9 mouse cellular contexts compared by ENCODE assay signal in genomic region chr4:36951150-36951954, GRCm38 (mm10). TPM values are rescaled to one million over a fixed set of nuclear protein-coding genes. Genes with fewer than 3 reads are reported as not detected.
DNase-seq lines count a peak whose midpoint lies in the region; ATAC-seq and TF ChIP-seq lines count a peak whose summit lies in the region.
"Had no signal": no experiment of that assay in that cellular context is flagged by ENCODE, and none has a peak within 500 bp of the region (broad histone marks: within the 10 kb centered on the region; RNA-seq: fewer than 3 reads in every experiment).

Lingo2 (minus strand) TSS chr4:36951747.

- H3K27me3 ChIP-seq in midbrain, postnatal 0 days (ENCODE audit: insufficient read depth, low read length) = 0 out of 2 replicates have a peak, but pooled peaks cover 6% of the 10 kb centered on the region

- peak within 1 kb of the TSS; percentile 71 for H3K9ac ChIP-seq in midbrain, postnatal 0 days (replicated peaks; ENCODE audit: low read length, poor library complexity, severe bottlenecking)

- peaks cover 3% of the 10 kb centered on the region; the same call in 1 of the 2 replicates for H3K4me1 ChIP-seq in midbrain, postnatal 0 days (ENCODE audit: insufficient read depth, low read length)

- H3K4me3 ChIP-seq in gastrocnemius, adult 2 months = peak within 1 kb of the TSS; percentile 28
- H3K4me3 ChIP-seq in midbrain, postnatal 0 days (ENCODE audit: low read depth, low read length) = peak within 1 kb of the TSS; percentile 72

- intact Hi-C loops in gastrocnemius, adult 2 months (cut with DNase I) = no loop called here

- ATAC-seq in frontal cortex, adult (ENCODE audit: low TSS enrichment) = peak; percentile 48
- peak; percentile 64 for ATAC-seq in midbrain, postnatal 0 days (ENCODE audit: low FRiP score)

- TF ChIP-seq CTCF in gastrocnemius, adult 2 months (IDR thresholded peaks at IDR 0.05) = no peak
- TF ChIP-seq CTCF in midbrain, postnatal 0 days (IDR thresholded peaks at IDR 0.05) = no peak

- no peak within 1 kb of the TSS for H3K27ac ChIP-seq in gastrocnemius, adult 2 months
- peak within 1 kb of the TSS; percentile 51 for H3K27ac ChIP-seq in midbrain, postnatal 0 days (ENCODE audit: low read depth, low read length)
- H3K27ac ChIP-seq: macrophage had no signal

- WGBS in midbrain, postnatal 0 days = under 1% methylated on average over 50 of the region's 61 CpGs

- no peaks in the 10 kb centered on the region for H3K9me3 ChIP-seq in midbrain, postnatal 0 days (ENCODE audit: low read length)

- H3K36me3 ChIP-seq in midbrain, postnatal 0 days (ENCODE audit: insufficient read depth, low read length) = no peaks in the 10 kb centered on the region

- peak within 1 kb of the TSS; percentile 87 for H3K4me2 ChIP-seq in midbrain, postnatal 0 days (ENCODE audit: low read depth, low read length, poor library complexity, severe bottlenecking)

- DNase-seq in gastrocnemius, adult 2 months = peak; percentile 19
- DNase-seq in gastrocnemius, postnatal 25 days = no peak
- peak; percentile 34 for DNase-seq in Muller cell, postnatal 12 days (ENCODE audit: inconsistent ontology term)
- peak; percentile 48 to 64 for DNase-seq in layer of hippocampus, postnatal 36 days
- peak; percentile 58 for DNase-seq in midbrain, postnatal 0 days (ENCODE audit: low spot score)
- DNase-seq in adipocyte (ENCODE audit: low spot score) = no peak
- DNase-seq in kidney, postnatal 25 days = no peak

RNA-seq across cellular contexts. Expression of gene Lingo2, which starts in this region (rescaled TPM):
- not detected for total RNA-seq in gastrocnemius, adult 2 months (2021)
- total RNA-seq in gastrocnemius, postnatal 25 days (2021) = not detected
- 10 to 100 TPM; 44.6 to 49.2 TPM for total RNA-seq in layer of hippocampus, postnatal 36 days (2021)
- 51.6 and 59.8 TPM in 2 replicates for total RNA-seq in midbrain, postnatal 0 days (2014; rRNA removed)
- polyA plus RNA-seq in midbrain, postnatal 0 days (2015; fragmentation: Nextera tagmentation; extraction: Ambion mirVana) = 51.7 and 59.7 TPM in 2 replicates
- polyA plus RNA-seq: macrophage had no signal

Comparison
In these comparisons a context has a peak if more than half of its experiments do, and no peak if none do; other contexts are left out.
1. RNA of gene Lingo2 (total RNA-seq): 51.6 to 59.8 TPM in midbrain, postnatal 0 days and 44.6 to 49.2 TPM in layer of hippocampus, postnatal 36 days; not detected in gastrocnemius, adult 2 months and not detected in gastrocnemius, postnatal 25 days; every median in the first group is over 10 times any median in the second.
2. Peak in DNase-seq and H3K4me3 ChIP-seq in gastrocnemius, adult 2 months; RNA of the gene not detected or under 1 TPM.
3. DNase-seq: peak in Muller cell, postnatal 12 days (single experiment), layer of hippocampus, postnatal 36 days (2 of 2) and midbrain, postnatal 0 days (single experiment); none in gastrocnemius, postnatal 25 days (single experiment), adipocyte (single experiment) and kidney, postnatal 25 days (0 of 2).